Mouse (Mus musculus) B cell, adult 67 days (primary cell): Measurements from ENCODE around the gene Defa36. TPM values are rescaled to one million over a fixed set of nuclear protein-coding genes. Genes with fewer than 3 reads are reported as not detected.

Experiments used
- total RNA-seq, 2 experiments: library from RNA; stranded (reverse); gene quantifications; 4 replicates each; pipeline ENCODE4 v1.2.4; 2023

Defa36 gene
- total RNA-seq, result not detected

DNA sequence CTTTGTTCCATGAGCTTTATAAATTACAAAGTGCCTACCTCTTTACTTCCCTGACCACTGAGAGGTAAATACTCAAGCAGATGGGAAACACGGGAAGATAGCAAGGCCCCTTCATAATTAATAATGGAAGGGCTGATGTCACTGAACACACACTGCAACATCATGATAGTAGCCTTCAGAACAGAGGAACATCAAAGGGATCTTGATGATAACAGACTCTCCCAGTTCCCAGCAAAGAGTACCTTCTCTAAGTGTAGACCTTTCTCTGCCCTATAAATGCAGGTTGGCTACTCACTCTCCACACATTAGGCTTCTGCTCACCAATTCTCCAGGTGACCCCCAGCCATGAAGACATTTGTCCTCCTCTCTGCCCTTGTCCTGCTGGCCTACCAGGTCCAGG, at the start of gene Defa36:
Gene Defa36 (plus strand): TSS at position 301 of the 400 bp plus-strand sequence.

DNA sequence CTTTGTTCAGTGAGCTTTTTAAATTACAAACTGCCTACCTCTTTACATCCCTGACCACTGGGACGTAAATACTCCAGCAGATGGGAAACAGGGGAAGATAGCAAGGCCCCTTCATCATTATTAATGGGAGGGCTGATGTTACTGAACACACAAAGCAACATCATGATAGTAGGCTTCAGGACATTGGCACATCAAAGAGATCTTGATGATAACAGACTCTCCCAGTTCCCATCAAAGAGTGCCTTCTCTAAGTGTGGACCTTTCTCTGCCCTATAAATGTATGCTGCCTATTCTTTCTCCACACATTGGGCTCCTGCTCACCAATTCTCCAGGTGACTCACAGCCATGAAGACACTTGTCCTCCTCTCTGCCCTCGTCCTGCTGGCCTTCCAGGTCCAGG, 49.0 kb upstream of the Defa36 start, which contains the start of gene Defa2:
Gene Defa2 (plus strand): TSS at position 301 of the 400 bp plus-strand sequence.

DNA sequence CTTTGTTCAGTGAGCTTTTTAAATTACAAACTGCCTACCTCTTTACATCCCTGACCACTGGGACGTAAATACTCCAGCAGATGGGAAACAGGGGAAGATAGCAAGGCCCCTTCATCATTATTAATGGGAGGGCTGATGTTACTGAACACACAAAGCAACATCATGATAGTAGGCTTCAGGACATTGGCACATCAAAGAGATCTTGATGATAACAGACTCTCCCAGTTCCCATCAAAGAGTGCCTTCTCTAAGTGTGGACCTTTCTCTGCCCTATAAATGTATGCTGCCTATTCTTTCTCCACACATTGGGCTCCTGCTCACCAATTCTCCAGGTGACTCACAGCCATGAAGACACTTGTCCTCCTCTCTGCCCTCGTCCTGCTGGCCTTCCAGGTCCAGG, 35.7 kb upstream of the Defa36 start, which contains the start of gene Defa33:
Gene Defa33 (plus strand): TSS at position 301 of the 400 bp plus-strand sequence.

DNA sequence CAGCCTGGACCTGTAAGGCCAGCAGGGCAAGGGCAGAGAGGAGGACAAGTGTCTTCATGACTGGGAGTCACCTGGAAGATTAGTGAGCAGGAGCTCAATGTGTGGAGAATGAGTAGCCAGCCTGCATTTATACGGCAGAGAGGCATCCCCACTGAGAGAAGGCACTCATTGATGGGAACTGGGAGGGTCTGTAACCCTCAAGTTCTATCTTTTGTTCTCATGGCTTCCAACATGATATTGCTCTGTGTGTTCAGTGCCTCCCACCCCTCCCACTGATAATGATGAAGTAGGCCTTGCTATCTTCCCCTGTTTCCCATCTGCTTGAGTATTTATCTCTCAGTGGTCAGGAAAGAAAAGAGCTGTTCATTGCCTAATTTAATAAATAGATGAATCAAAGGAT, 29.2 kb downstream of the Defa36 start, which contains the start of gene Gm7849:
Gene Gm7849 (minus strand): TSS at position 101 of the 400 bp plus-strand sequence.

Other genes starting within 250 kb of the Defa36 start
- gene Defa31, start 235.8 kb upstream of the Defa36 start, total RNA-seq, result not detected
- gene Gm15293, start 225.8 kb upstream of the Defa36 start, total RNA-seq, result not detected
- gene Gm15292, start 177.7 kb upstream of the Defa36 start, total RNA-seq, result not detected
- gene Defa27, start 111.9 kb upstream of the Defa36 start, total RNA-seq, result not detected
- gene Defa29, start 100.4 kb upstream of the Defa36 start, total RNA-seq, result not detected
- not detected for gene Defa2, start 48.9 kb upstream of the Defa36 start, total RNA-seq
- not detected for gene Defa33, start 35.6 kb upstream of the Defa36 start, total RNA-seq
- not detected for gene Gm7849, start 29.1 kb downstream of the Defa36 start, total RNA-seq
- not detected for gene Defa20, start 81.8 kb downstream of the Defa36 start, total RNA-seq
- gene Defa32, start 101.6 kb downstream of the Defa36 start, total RNA-seq, result not detected
- gene Defa37, start 138.0 kb downstream of the Defa36 start, total RNA-seq, result not detected
- not detected for gene Defa28, start 155.6 kb downstream of the Defa36 start, total RNA-seq
- not detected for gene Gm7861, start 167.1 kb downstream of the Defa36 start, total RNA-seq
- gene Defa26, start 190.8 kb downstream of the Defa36 start, total RNA-seq, result not detected
- gene Defa17, start 228.4 kb downstream of the Defa36 start, total RNA-seq, result not detected
- gene Defa34, start 238.4 kb downstream of the Defa36 start, total RNA-seq, result not detected